Mouse (Mus musculus): ENCODE results near the gene Abi1. TPM values are rescaled to one million over a fixed set of nuclear protein-coding genes. Genes with fewer than 3 reads are reported as not detected.

The Abi1 gene
- total and polyA plus RNA-seq, 2 experiments from 2014 or later, result 71.7 to 141 TPM

DNA sequence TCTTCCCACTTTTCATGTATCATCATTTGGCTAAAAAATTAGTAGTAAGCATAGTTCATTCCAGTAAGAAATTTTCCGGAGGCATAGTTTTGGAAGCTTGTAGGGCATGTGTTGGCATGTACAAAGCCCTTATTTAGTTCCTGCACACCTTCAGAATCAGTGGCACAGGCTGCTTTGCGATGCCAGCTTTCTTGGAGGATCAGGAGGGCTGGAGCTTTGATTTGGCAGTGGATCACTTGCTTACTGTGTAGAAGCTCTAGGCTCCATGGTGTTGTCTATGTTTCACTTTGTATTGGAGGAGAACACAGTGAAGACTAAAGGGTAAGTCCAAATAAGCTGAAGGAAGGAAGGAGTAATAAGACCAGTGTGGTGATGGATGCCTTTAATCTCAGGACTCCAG, 30.4 kb upstream of the Abi1 start:
- 89% methylated on average over 2 of the region's 2 CpGs for whole genome bisulfite sequencing
- no peak for TF ChIP-seq CTCF (IDR thresholded peaks at IDR 0.05; ENCODE audit: low read depth)

DNA sequence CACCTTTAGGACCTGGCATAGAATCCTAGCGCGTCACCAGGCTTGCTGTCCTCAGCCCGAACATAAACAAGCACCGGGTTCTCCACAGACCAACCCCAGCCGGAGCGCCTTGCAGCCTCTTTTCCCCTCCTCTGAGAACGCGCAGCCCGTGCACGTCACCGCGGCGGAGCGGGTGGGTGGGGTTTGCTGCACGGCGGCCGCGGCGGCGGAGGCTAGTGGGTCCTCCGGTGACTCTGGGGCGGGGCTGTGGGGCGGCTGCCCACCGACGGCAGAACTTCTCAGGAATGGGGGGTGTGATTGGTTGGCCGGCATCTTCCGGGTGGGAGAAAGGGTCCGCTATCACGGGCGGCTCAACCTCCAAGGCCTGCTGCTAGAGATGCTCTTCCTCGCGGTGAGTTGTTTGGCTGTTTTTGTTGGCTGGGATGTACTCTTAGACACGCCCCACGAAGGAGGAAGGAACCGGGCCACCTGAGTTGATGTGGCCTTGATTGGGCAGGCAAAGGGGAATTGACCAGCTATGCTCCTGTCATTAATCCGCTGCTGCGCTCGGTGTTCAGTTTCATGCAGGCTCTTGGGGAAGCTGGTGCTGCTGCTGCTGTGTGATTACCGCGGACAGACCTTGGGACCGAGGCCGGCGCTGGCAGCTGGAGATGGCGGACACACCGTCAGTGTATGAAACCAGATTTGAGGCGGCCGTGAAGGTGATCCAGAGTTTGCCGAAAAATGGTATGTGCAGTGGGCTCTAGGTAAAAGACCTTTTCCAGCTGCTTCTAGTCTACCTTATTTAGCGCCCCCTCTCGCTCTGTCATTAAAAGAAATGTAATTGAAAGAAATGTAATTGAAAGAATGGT, 29.1 kb upstream of the Abi1 start:
- no peaks in the 10 kb centered on the region for H3K27me3 ChIP-seq (ENCODE audit: insufficient read depth, low read length)
- peaks cover 4% of the 10 kb centered on the region; the same call in 1 of the 2 replicates for H3K4me1 ChIP-seq (ENCODE audit: insufficient read depth)
- H3K36me3 ChIP-seq (ENCODE audit: insufficient read depth), result peaks cover 5% of the 10 kb centered on the region; the same call in 1 of the 2 replicates
- ATAC-seq (peak; percentile 91), DNase-seq (peak; percentile 93)
- H3K9me3 ChIP-seq (ENCODE audit: low read length), result no peaks in the 10 kb centered on the region
- peak overlapping the region; percentile 86 for H3K9ac ChIP-seq
- peak overlapping the region; percentile 98 for H3K4me2 ChIP-seq (ENCODE audit: low read depth)
- H3K4me3 ChIP-seq (ENCODE audit: low read depth, low read length), result peak overlapping the region; percentile 58
- TF ChIP-seq CTCF (IDR thresholded peaks at IDR 0.05; ENCODE audit: low read depth), result peak; percentile 57
- WGBS, result under 1% methylated on average over 50 of the region's 50 CpGs
- peak overlapping the region; percentile 96 for H3K27ac ChIP-seq (ENCODE audit: low read depth, low read length)

More for the DNA sequence above, 30.4 kb upstream of the Abi1 start:
- Histone ChIP-seq H3K27ac (ENCODE audit: low read depth, low read length) (no peak overlapping the region), H3K9ac (no peak overlapping the region), H3K4me3 (ENCODE audit: low read depth, low read length) (no peak overlapping the region), H3K9me3 (ENCODE audit: low read length) (no peaks in the 10 kb centered on the region), H3K27me3 (ENCODE audit: insufficient read depth, low read length) (no peaks in the 10 kb centered on the region), H3K36me3 (ENCODE audit: insufficient read depth) (peaks cover 5% of the 10 kb centered on the region; the same call in 1 of the 2 replicates), H3K4me2 (ENCODE audit: low read depth) (no peak overlapping the region), H3K4me1 (ENCODE audit: insufficient read depth) (peaks cover 4% of the 10 kb centered on the region; the same call in 1 of the 2 replicates)
- no peak for DNase-seq
- no peak for ATAC-seq

GRCm38 (mm10) chr2:23068370-23068737, 28.3 kb upstream of the Abi1 start:
- WGBS, result 4% methylated on average over 21 of the region's 21 CpGs
- peak overlapping the region; percentile 86 for H3K9ac ChIP-seq
- no peak for TF ChIP-seq CTCF (IDR thresholded peaks at IDR 0.05; ENCODE audit: low read depth)
- peak overlapping the region; percentile 96 for H3K27ac ChIP-seq (ENCODE audit: low read depth, low read length)
- peak overlapping the region; percentile 58 for H3K4me3 ChIP-seq (ENCODE audit: low read depth, low read length)
- H3K27me3 ChIP-seq (ENCODE audit: insufficient read depth, low read length), result no peaks in the 10 kb centered on the region
- ATAC-seq, result peak; percentile 62
- DNase-seq, result no peak
- H3K36me3 ChIP-seq (ENCODE audit: insufficient read depth), result peaks cover under 1% of the 10 kb centered on the region; the same call in 1 of the 2 replicates
- peak overlapping the region; percentile 98 for H3K4me2 ChIP-seq (ENCODE audit: low read depth)
- peaks cover 4% of the 10 kb centered on the region; the same call in 1 of the 2 replicates for H3K4me1 ChIP-seq (ENCODE audit: insufficient read depth)
- H3K9me3 ChIP-seq (ENCODE audit: low read length), result no peaks in the 10 kb centered on the region

GRCm38 (mm10) chr2:23067552-23068369, 27.7 kb upstream of the Abi1 start, which contains the start of gene Acbd5:
Gene Acbd5, plus strand, starts transcription at chr2:23068167.
- Histone ChIP-seq H3K9me3 (ENCODE audit: low read length) (no peaks in the 10 kb centered on the region), H3K9ac (peak within 1 kb of the TSS; percentile 86), H3K4me1 (ENCODE audit: insufficient read depth) (peaks cover 4% of the 10 kb centered on the region; the same call in 1 of the 2 replicates), H3K4me3 (ENCODE audit: low read depth, low read length) (peak within 1 kb of the TSS; percentile 58), H3K27me3 (ENCODE audit: insufficient read depth, low read length) (no peaks in the 10 kb centered on the region), H3K4me2 (ENCODE audit: low read depth) (peak within 1 kb of the TSS; percentile 98), H3K27ac (ENCODE audit: low read depth, low read length) (peak within 1 kb of the TSS; percentile 96), H3K36me3 (ENCODE audit: insufficient read depth) (no peaks in the 10 kb centered on the region)
- peak; percentile 97 for ATAC-seq
- WGBS, result 2% methylated on average over 34 of the region's 34 CpGs
- TF ChIP-seq CTCF (IDR thresholded peaks at IDR 0.05; ENCODE audit: low read depth), result no peak
- DNase-seq, result peak; percentile 97

DNA sequence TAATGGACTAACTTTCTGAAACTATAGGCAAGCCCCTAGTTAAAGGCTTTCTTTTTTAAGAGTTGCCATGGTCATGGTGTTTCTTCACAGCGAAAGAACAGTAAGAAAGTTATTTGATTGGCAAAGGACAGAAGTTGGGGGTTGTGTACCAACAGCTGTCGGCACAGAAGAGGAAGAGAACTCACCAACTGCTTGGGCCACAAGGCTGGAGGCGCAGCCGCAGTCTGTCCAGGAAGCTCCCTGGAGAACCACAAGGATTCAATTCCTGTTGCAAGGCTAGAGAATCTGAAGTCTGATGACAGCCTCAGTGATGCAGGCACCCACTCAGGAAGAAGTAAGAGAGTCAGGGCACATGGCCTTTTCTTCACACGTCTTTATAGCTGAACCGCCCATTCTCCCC, 12.5 kb upstream of the Abi1 start:
- Histone ChIP-seq H3K36me3 (ENCODE audit: insufficient read depth) (no peaks in the 10 kb centered on the region), H3K27me3 (ENCODE audit: insufficient read depth, low read length) (no peaks in the 10 kb centered on the region), H3K4me1 (ENCODE audit: insufficient read depth) (no peaks in the 10 kb centered on the region), H3K9ac (no peak overlapping the region), H3K4me2 (ENCODE audit: low read depth) (no peak overlapping the region), H3K4me3 (ENCODE audit: low read depth, low read length) (no peak overlapping the region), H3K9me3 (ENCODE audit: low read length) (no peaks in the 10 kb centered on the region), H3K27ac (ENCODE audit: low read depth, low read length) (no peak overlapping the region)
- WGBS, result 78% methylated on average over 6 of the region's 6 CpGs
- ATAC-seq (no peak), DNase-seq (no peak)
- no peak for TF ChIP-seq CTCF (IDR thresholded peaks at IDR 0.05; ENCODE audit: low read depth)

DNA sequence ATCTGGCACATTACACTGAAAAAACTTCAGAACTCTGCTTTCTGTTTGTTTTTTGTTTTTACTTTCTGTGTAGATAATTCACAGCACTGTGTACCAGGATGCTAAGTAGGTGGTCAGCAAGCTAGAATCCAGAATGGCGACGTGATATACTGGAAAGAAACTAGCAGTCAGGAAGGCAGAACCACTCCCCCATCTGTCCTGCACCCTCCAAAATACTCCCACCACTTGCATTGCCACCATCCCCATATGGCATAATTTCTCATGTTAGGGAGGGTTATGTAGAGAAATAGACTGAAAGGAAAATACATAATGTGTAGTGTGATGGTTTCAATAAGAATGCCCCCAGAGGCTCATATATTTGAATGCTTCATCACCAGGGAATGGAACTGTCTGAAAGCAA, 11.8 kb upstream of the Abi1 start:
- Histone ChIP-seq H3K4me1 (ENCODE audit: insufficient read depth) (no peaks in the 10 kb centered on the region), H3K27me3 (ENCODE audit: insufficient read depth, low read length) (no peaks in the 10 kb centered on the region), H3K4me3 (ENCODE audit: low read depth, low read length) (no peak overlapping the region), H3K9me3 (ENCODE audit: low read length) (no peaks in the 10 kb centered on the region), H3K4me2 (ENCODE audit: low read depth) (no peak overlapping the region), H3K9ac (no peak overlapping the region), H3K27ac (ENCODE audit: low read depth, low read length) (no peak overlapping the region), H3K36me3 (ENCODE audit: insufficient read depth) (no peaks in the 10 kb centered on the region)
- ATAC-seq (no peak), DNase-seq (no peak)
- WGBS, result 65% methylated on average over 2 of the region's 2 CpGs
- TF ChIP-seq CTCF (IDR thresholded peaks at IDR 0.05; ENCODE audit: low read depth), result no peak
